Mouse (Mus musculus): ENCODE measurements around the gene Itga4. TPM values are rescaled to one million over a fixed set of nuclear protein-coding genes. Genes with fewer than 3 reads are reported as not detected.

The Itga4 gene
- polyA plus RNA-seq, 1 experiment from 2014 or later: 35.5 TPM

- H3K36me3 ChIP-seq (ENCODE audit: control insufficient read depth, insufficient read depth, low read length): no peaks in the 10 kb centered on the region
- no peak for DNase-seq (ENCODE audit: low spot score)
- no peaks in the 10 kb centered on the region for H3K27me3 ChIP-seq (replicated peaks; ENCODE audit: control insufficient read depth, insufficient read depth, low read length)
- H3K9ac ChIP-seq (ENCODE audit: low read depth, low read length): no peak overlapping the region
- 87% methylated on average over 4 of the region's 4 CpGs for WGBS
- no peaks in the 10 kb centered on the region for H3K4me1 ChIP-seq (replicated peaks; ENCODE audit: control insufficient read depth, insufficient read depth, low read length)
- H3K4me2 ChIP-seq: no peak overlapping the region
- H3K27ac ChIP-seq (ENCODE audit: low read depth, low read length): no peak overlapping the region
- no peak for ATAC-seq (replicated peaks; ENCODE audit: low FRiP score)
- no peak overlapping the region for H3K4me3 ChIP-seq (ENCODE audit: low read depth, low read length)
- H3K9me3 ChIP-seq (ENCODE audit: control insufficient read depth, low read length): no peaks in the 10 kb centered on the region
Observed at GRCm38 (mm10) chr2:79369905-79370304, 114.7 kb downstream of the Itga4 start.

GRCm38 (mm10) chr2:79370711-79371312 lies 115.6 kb downstream of the Itga4 start:
- DNase-seq (ENCODE audit: low spot score) (no peak), ATAC-seq (replicated peaks; ENCODE audit: low FRiP score) (no peak)
- no peak overlapping the region for H3K9ac ChIP-seq (ENCODE audit: low read depth, low read length)
- H3K27ac ChIP-seq (ENCODE audit: low read depth, low read length): no peak overlapping the region
- 81% methylated on average over 9 of the region's 9 CpGs for WGBS
- H3K4me2 ChIP-seq: no peak overlapping the region
- no peaks in the 10 kb centered on the region for H3K9me3 ChIP-seq (ENCODE audit: control insufficient read depth, low read length)
- H3K4me3 ChIP-seq (ENCODE audit: low read depth, low read length): no peak overlapping the region
- no peaks in the 10 kb centered on the region for H3K36me3 ChIP-seq (ENCODE audit: control insufficient read depth, insufficient read depth, low read length)
- H3K27me3 ChIP-seq (replicated peaks; ENCODE audit: control insufficient read depth, insufficient read depth, low read length): no peaks in the 10 kb centered on the region
- H3K4me1 ChIP-seq (replicated peaks; ENCODE audit: control insufficient read depth, insufficient read depth, low read length): no peaks in the 10 kb centered on the region

GRCm38 (mm10) chr2:79371326-79372153 lies 116.3 kb downstream of the Itga4 start:
- ATAC-seq (replicated peaks; ENCODE audit: low FRiP score) (no peak), DNase-seq (ENCODE audit: low spot score) (no peak)
- Histone ChIP-seq H3K4me3 (ENCODE audit: low read depth, low read length) (no peak overlapping the region), H3K9me3 (ENCODE audit: control insufficient read depth, low read length) (no peaks in the 10 kb centered on the region), H3K27me3 (replicated peaks; ENCODE audit: control insufficient read depth, insufficient read depth, low read length) (no peaks in the 10 kb centered on the region), H3K4me2 (no peak overlapping the region), H3K4me1 (replicated peaks; ENCODE audit: control insufficient read depth, insufficient read depth, low read length) (no peaks in the 10 kb centered on the region), H3K27ac (ENCODE audit: low read depth, low read length) (no peak overlapping the region), H3K36me3 (ENCODE audit: control insufficient read depth, insufficient read depth, low read length) (no peaks in the 10 kb centered on the region), H3K9ac (ENCODE audit: low read depth, low read length) (no peak overlapping the region)
- 81% methylated on average over 7 of the region's 7 CpGs for WGBS

- H3K9me3 ChIP-seq (ENCODE audit: control insufficient read depth, low read length): no peaks in the 10 kb centered on the region
- H3K27ac ChIP-seq (ENCODE audit: low read depth, low read length): no peak overlapping the region
- H3K4me3 ChIP-seq (ENCODE audit: low read depth, low read length): no peak overlapping the region
- H3K27me3 ChIP-seq (replicated peaks; ENCODE audit: control insufficient read depth, insufficient read depth, low read length): no peaks in the 10 kb centered on the region
- DNase-seq (ENCODE audit: low spot score): no peak
- H3K9ac ChIP-seq (ENCODE audit: low read depth, low read length): no peak overlapping the region
- no peak overlapping the region for H3K4me2 ChIP-seq
- ATAC-seq (replicated peaks; ENCODE audit: low FRiP score): no peak
- no peaks in the 10 kb centered on the region for H3K36me3 ChIP-seq (ENCODE audit: control insufficient read depth, insufficient read depth, low read length)
- no peaks in the 10 kb centered on the region for H3K4me1 ChIP-seq (replicated peaks; ENCODE audit: control insufficient read depth, insufficient read depth, low read length)
- WGBS: 77% methylated on average over 2 of the region's 2 CpGs
Observed at GRCm38 (mm10) chr2:79372154-79372467, 116.9 kb downstream of the Itga4 start.

GRCm38 (mm10) chr2:79372486-79373200 lies 117.4 kb downstream of the Itga4 start:
- WGBS: 47% methylated on average over 6 of the region's 6 CpGs
- Histone ChIP-seq H3K9me3 (ENCODE audit: control insufficient read depth, low read length) (no peaks in the 10 kb centered on the region), H3K27me3 (replicated peaks; ENCODE audit: control insufficient read depth, insufficient read depth, low read length) (no peaks in the 10 kb centered on the region), H3K9ac (ENCODE audit: low read depth, low read length) (no peak overlapping the region), H3K4me1 (replicated peaks; ENCODE audit: control insufficient read depth, insufficient read depth, low read length) (no peaks in the 10 kb centered on the region), H3K4me2 (no peak overlapping the region), H3K36me3 (ENCODE audit: control insufficient read depth, insufficient read depth, low read length) (no peaks in the 10 kb centered on the region), H3K27ac (ENCODE audit: low read depth, low read length) (no peak overlapping the region), H3K4me3 (ENCODE audit: low read depth, low read length) (no peak overlapping the region)
- no peak for DNase-seq (ENCODE audit: low spot score)
- peak; percentile 54; the same call in 1 of the 2 replicates for ATAC-seq (replicated peaks; ENCODE audit: low FRiP score)

GRCm38 (mm10) chr2:79378346-79379086 lies 123.3 kb downstream of the Itga4 start:
- no peak overlapping the region for H3K4me3 ChIP-seq (ENCODE audit: low read depth, low read length)
- H3K4me1 ChIP-seq (replicated peaks; ENCODE audit: control insufficient read depth, insufficient read depth, low read length): no peaks in the 10 kb centered on the region
- H3K36me3 ChIP-seq (ENCODE audit: control insufficient read depth, insufficient read depth, low read length): no peaks in the 10 kb centered on the region
- no peak overlapping the region for H3K9ac ChIP-seq (ENCODE audit: low read depth, low read length)
- no peaks in the 10 kb centered on the region for H3K27me3 ChIP-seq (replicated peaks; ENCODE audit: control insufficient read depth, insufficient read depth, low read length)
- no peaks in the 10 kb centered on the region for H3K9me3 ChIP-seq (ENCODE audit: control insufficient read depth, low read length)
- H3K27ac ChIP-seq (ENCODE audit: low read depth, low read length): no peak overlapping the region
- DNase-seq (ENCODE audit: low spot score) (no peak), ATAC-seq (replicated peaks; ENCODE audit: low FRiP score) (no peak)
- 71% methylated on average over 8 of the region's 8 CpGs for WGBS
- no peak overlapping the region for H3K4me2 ChIP-seq

GRCm38 (mm10) chr2:79379087-79380041 lies 124.1 kb downstream of the Itga4 start:
- Histone ChIP-seq H3K9ac (ENCODE audit: low read depth, low read length) (no peak overlapping the region), H3K4me3 (ENCODE audit: low read depth, low read length) (no peak overlapping the region), H3K36me3 (ENCODE audit: control insufficient read depth, insufficient read depth, low read length) (no peaks in the 10 kb centered on the region), H3K9me3 (ENCODE audit: control insufficient read depth, low read length) (no peaks in the 10 kb centered on the region), H3K27ac (ENCODE audit: low read depth, low read length) (peak overlapping the region; percentile 0; the same call in 1 of the 2 replicates), H3K4me1 (replicated peaks; ENCODE audit: control insufficient read depth, insufficient read depth, low read length) (no peaks in the 10 kb centered on the region), H3K4me2 (no peak overlapping the region), H3K27me3 (replicated peaks; ENCODE audit: control insufficient read depth, insufficient read depth, low read length) (no peaks in the 10 kb centered on the region)
- WGBS: 50% methylated on average over 12 of the region's 12 CpGs
- ATAC-seq (replicated peaks; ENCODE audit: low FRiP score) (0 out of 2 replicates have a peak, but pooled peaks have one; percentile 34), DNase-seq (ENCODE audit: low spot score) (no peak)

Data from liver, embryonic 11.5 days (tissue).